Mouse (Mus musculus): ENCODE data around the gene Gm9918. TPM values are rescaled to one million over a fixed set of nuclear protein-coding genes. Genes with fewer than 3 reads are reported as not detected.
A peak's percentile ranks its signal among the peaks of the same experiment; 100 is the strongest.

The Gm9918 gene
- polyA plus RNA-seq, 1 experiment from 2014 or later: 0.57 TPM

GRCm38 (mm10) chr15:102244306-102245191, 25.8 kb upstream of the Gm9918 start:
- Histone ChIP-seq H3K9ac (ENCODE audit: low read length) (peak overlapping the region; percentile 88), H3K27me3 (ENCODE audit: control insufficient read depth, insufficient read depth, low read depth, low read length) (no peaks in the 10 kb centered on the region), H3K27ac (ENCODE audit: low read length) (peak overlapping the region; percentile 100), H3K4me1 (replicated peaks; ENCODE audit: control insufficient read depth, insufficient read depth, low read length) (peaks cover 51% of the 10 kb centered on the region), H3K9me3 (ENCODE audit: control insufficient read depth, low read length) (no peaks in the 10 kb centered on the region), H3K4me2 (ENCODE audit: low read depth, low read length) (peak overlapping the region; percentile 94), H3K4me3 (ENCODE audit: low read length) (peak overlapping the region; percentile 80), H3K36me3 (ENCODE audit: control insufficient read depth, insufficient read depth, low read length) (peaks cover 9% of the 10 kb centered on the region)
- ATAC-seq (ENCODE audit: low read depth): no peak
- 14% methylated on average over 19 of the region's 19 CpGs for WGBS

- Histone ChIP-seq H3K36me3 (ENCODE audit: control insufficient read depth, insufficient read depth, low read length) (peaks cover 5% of the 10 kb centered on the region), H3K27ac (ENCODE audit: low read length) (peak overlapping the region; percentile 100), H3K9ac (ENCODE audit: low read length) (peak overlapping the region; percentile 88), H3K27me3 (ENCODE audit: control insufficient read depth, insufficient read depth, low read depth, low read length) (no peaks in the 10 kb centered on the region), H3K4me3 (ENCODE audit: low read length) (peak overlapping the region; percentile 80), H3K4me2 (ENCODE audit: low read depth, low read length) (peak overlapping the region; percentile 94), H3K4me1 (replicated peaks; ENCODE audit: control insufficient read depth, insufficient read depth, low read length) (peaks cover 60% of the 10 kb centered on the region), H3K9me3 (ENCODE audit: control insufficient read depth, low read length) (no peaks in the 10 kb centered on the region)
- ATAC-seq (ENCODE audit: low read depth): no peak
- 6% methylated on average over 14 of the region's 14 CpGs for whole genome bisulfite sequencing
These were observed 24.9 kb upstream of the Gm9918 start for GRCm38 (mm10) chr15:102245461-102245881.

GRCm38 (mm10) chr15:102245891-102246741, 24.2 kb upstream of the Gm9918 start:
- Histone ChIP-seq H3K27ac (ENCODE audit: low read length) (peak overlapping the region; percentile 100), H3K4me2 (ENCODE audit: low read depth, low read length) (peak overlapping the region; percentile 94), H3K9ac (ENCODE audit: low read length) (peak overlapping the region; percentile 88), H3K27me3 (ENCODE audit: control insufficient read depth, insufficient read depth, low read depth, low read length) (no peaks in the 10 kb centered on the region), H3K4me3 (ENCODE audit: low read length) (peak overlapping the region; percentile 80), H3K4me1 (replicated peaks; ENCODE audit: control insufficient read depth, insufficient read depth, low read length) (peaks cover 63% of the 10 kb centered on the region), H3K9me3 (ENCODE audit: control insufficient read depth, low read length) (no peaks in the 10 kb centered on the region), H3K36me3 (ENCODE audit: control insufficient read depth, insufficient read depth, low read length) (peaks cover 3% of the 10 kb centered on the region)
- under 1% methylated on average over 40 of the region's 44 CpGs for WGBS
- peak; percentile 69 for ATAC-seq (ENCODE audit: low read depth)

GRCm38 (mm10) chr15:102246866-102247251, 23.5 kb upstream of the Gm9918 start:
- Histone ChIP-seq H3K4me1 (replicated peaks; ENCODE audit: control insufficient read depth, insufficient read depth, low read length) (peaks cover 58% of the 10 kb centered on the region), H3K27ac (ENCODE audit: low read length) (peak overlapping the region; percentile 100)
- WGBS: under 1% methylated on average over 25 of the region's 35 CpGs

GRCm38 (mm10) chr15:102247252-102248130, 22.9 kb upstream of the Gm9918 start:
- Histone ChIP-seq H3K4me2 (ENCODE audit: low read depth, low read length) (peak overlapping the region; percentile 94), H3K27ac (ENCODE audit: low read length) (peak overlapping the region; percentile 100), H3K36me3 (ENCODE audit: control insufficient read depth, insufficient read depth, low read length) (0 out of 2 replicates have a peak, but pooled peaks cover 2% of the 10 kb centered on the region), H3K9ac (ENCODE audit: low read length) (peak overlapping the region; percentile 88), H3K4me3 (ENCODE audit: low read length) (peak overlapping the region; percentile 80), H3K4me1 (replicated peaks; ENCODE audit: control insufficient read depth, insufficient read depth, low read length) (peaks cover 52% of the 10 kb centered on the region), H3K27me3 (ENCODE audit: control insufficient read depth, insufficient read depth, low read depth, low read length) (no peaks in the 10 kb centered on the region), H3K9me3 (ENCODE audit: control insufficient read depth, low read length) (no peaks in the 10 kb centered on the region)
- WGBS: 1% methylated on average over 41 of the region's 65 CpGs
- ATAC-seq (ENCODE audit: low read depth): peak; percentile 67

More at GRCm38 (mm10) chr15:102246866-102247251, 23.5 kb upstream of the Gm9918 start:
- Histone ChIP-seq H3K9ac (ENCODE audit: low read length) (peak overlapping the region; percentile 88), H3K9me3 (ENCODE audit: control insufficient read depth, low read length) (no peaks in the 10 kb centered on the region), H3K27me3 (ENCODE audit: control insufficient read depth, insufficient read depth, low read depth, low read length) (no peaks in the 10 kb centered on the region), H3K4me2 (ENCODE audit: low read depth, low read length) (peak overlapping the region; percentile 94), H3K4me3 (ENCODE audit: low read length) (peak overlapping the region; percentile 80), H3K36me3 (ENCODE audit: control insufficient read depth, insufficient read depth, low read length) (no peaks in the 10 kb centered on the region; the same call in 1 of the 2 replicates)
- ATAC-seq (ENCODE audit: low read depth): peak; percentile 76

GRCm38 (mm10) chr15:102248131-102248811, 22.1 kb upstream of the Gm9918 start:
- H3K4me1 ChIP-seq (replicated peaks; ENCODE audit: control insufficient read depth, insufficient read depth, low read length): peaks cover 44% of the 10 kb centered on the region
- no peak for ATAC-seq (ENCODE audit: low read depth)
- peaks cover 2% of the 10 kb centered on the region; the same call in 1 of the 2 replicates for H3K36me3 ChIP-seq (ENCODE audit: control insufficient read depth, insufficient read depth, low read length)
- H3K9ac ChIP-seq (ENCODE audit: low read length): peak overlapping the region; percentile 88
- 9% methylated on average over 8 of the region's 8 CpGs for WGBS
- H3K4me3 ChIP-seq (ENCODE audit: low read length): peak overlapping the region; percentile 80
- peak overlapping the region; percentile 94 for H3K4me2 ChIP-seq (ENCODE audit: low read depth, low read length)
- H3K27me3 ChIP-seq (ENCODE audit: control insufficient read depth, insufficient read depth, low read depth, low read length): no peaks in the 10 kb centered on the region
- no peaks in the 10 kb centered on the region for H3K9me3 ChIP-seq (ENCODE audit: control insufficient read depth, low read length)
- peak overlapping the region; percentile 100 for H3K27ac ChIP-seq (ENCODE audit: low read length)

GRCm38 (mm10) chr15:102248812-102249191, 21.6 kb upstream of the Gm9918 start:
- Histone ChIP-seq H3K27me3 (ENCODE audit: control insufficient read depth, insufficient read depth, low read depth, low read length) (no peaks in the 10 kb centered on the region), H3K27ac (ENCODE audit: low read length) (peak overlapping the region; percentile 100), H3K9ac (ENCODE audit: low read length) (peak overlapping the region; percentile 88), H3K4me2 (ENCODE audit: low read depth, low read length) (peak overlapping the region; percentile 94), H3K4me3 (ENCODE audit: low read length) (peak overlapping the region; percentile 80), H3K9me3 (ENCODE audit: control insufficient read depth, low read length) (no peaks in the 10 kb centered on the region), H3K36me3 (ENCODE audit: control insufficient read depth, insufficient read depth, low read length) (peaks cover 2% of the 10 kb centered on the region; the same call in 1 of the 2 replicates), H3K4me1 (replicated peaks; ENCODE audit: control insufficient read depth, insufficient read depth, low read length) (peaks cover 39% of the 10 kb centered on the region)
- 4% methylated on average over 3 of the region's 3 CpGs for WGBS
- ATAC-seq (ENCODE audit: low read depth): no peak

- peak; percentile 7; the same call in 1 of the 2 replicates for ATAC-seq (ENCODE audit: low read depth)
- Histone ChIP-seq H3K4me2 (ENCODE audit: low read depth, low read length) (peak overlapping the region; percentile 94), H3K27ac (ENCODE audit: low read length) (peak overlapping the region; percentile 100), H3K9ac (ENCODE audit: low read length) (peak overlapping the region; percentile 66), H3K36me3 (ENCODE audit: control insufficient read depth, insufficient read depth, low read length) (peaks cover 2% of the 10 kb centered on the region; the same call in 1 of the 2 replicates), H3K4me3 (ENCODE audit: low read length) (peak overlapping the region; percentile 29), H3K4me1 (replicated peaks; ENCODE audit: control insufficient read depth, insufficient read depth, low read length) (peaks cover 37% of the 10 kb centered on the region), H3K9me3 (ENCODE audit: control insufficient read depth, low read length) (no peaks in the 10 kb centered on the region), H3K27me3 (ENCODE audit: control insufficient read depth, insufficient read depth, low read depth, low read length) (no peaks in the 10 kb centered on the region)
- 3% methylated on average over 13 of the region's 13 CpGs for WGBS
These were observed 21.1 kb upstream of the Gm9918 start for GRCm38 (mm10) chr15:102249251-102249691.
